Comparison of ENCODE assay signal across 8 mouse cellular contexts in the genomic region with DNA sequence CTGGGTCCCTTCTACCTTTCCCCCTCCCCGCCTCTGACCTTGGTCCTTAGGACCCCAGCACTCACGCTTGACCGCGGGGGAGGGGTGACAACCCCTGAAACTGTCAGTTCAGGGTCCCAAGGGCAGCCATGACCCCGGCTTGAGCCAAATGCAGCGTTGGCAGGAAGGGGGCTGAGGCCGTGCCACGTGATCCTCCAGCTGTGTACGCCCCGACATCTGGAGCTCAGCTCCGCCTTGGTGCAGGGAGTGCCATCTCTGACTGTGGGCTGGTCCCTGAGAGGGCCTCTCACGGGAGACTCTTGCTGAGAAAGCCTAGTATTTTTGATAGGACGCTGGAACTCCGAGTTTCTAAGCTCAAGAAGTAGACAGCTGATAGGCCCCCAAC. TPM values are rescaled to one million over a fixed set of nuclear protein-coding genes. Genes with fewer than 3 reads are reported as not detected.
DNase-seq lines count a peak whose midpoint lies in the region; ATAC-seq lines count a peak whose summit lies in the region.

A gene (minus strand): TSS at position 188 of the 385 bp plus-strand sequence.

- peak within 1 kb of the TSS; percentile 100 for H3K4me2 ChIP-seq in forebrain, embryonic 11.5 days (ENCODE audit: low read depth, low read length, severe bottlenecking)
- peak within 1 kb of the TSS; percentile 96 for H3K4me2 ChIP-seq in stomach, embryonic 15.5 days

- no peaks in the 10 kb centered on the region for H3K9me3 ChIP-seq in forebrain, embryonic 11.5 days (ENCODE audit: control insufficient read depth, low read length)
- no peaks in the 10 kb centered on the region for H3K9me3 ChIP-seq in stomach, embryonic 15.5 days

- H3K36me3 ChIP-seq in forebrain, embryonic 11.5 days (ENCODE audit: control insufficient read depth, insufficient read depth, low read length), result no peaks in the 10 kb centered on the region; the same call in 1 of the 2 replicates
- peaks cover 9% of the 10 kb centered on the region for H3K36me3 ChIP-seq in stomach, embryonic 15.5 days

- peak; percentile 51 for ATAC-seq in CD4-positive, CD25-positive, alpha-beta regulatory T cell, adult 4 months
- peak; percentile 24 for ATAC-seq in forebrain, embryonic 11.5 days (replicated peaks; ENCODE audit: low FRiP score)
- peak; percentile 51 for ATAC-seq in megakaryocyte progenitor cell, adult 5-6 weeks (replicated peaks; ENCODE audit: poor library complexity)
- peak; percentile 83 for ATAC-seq in stomach, embryonic 15.5 days (ENCODE audit: insufficient read depth, low FRiP score, low read depth)

- intact Hi-C loops in heart, postnatal 25 days (cut with DNase I), result loop anchor here (5.0 kb wide), 1 partner anchor 37 kb away; no protein-coding TSS in a partner anchor

- H3K4me3 ChIP-seq in forebrain, embryonic 11.5 days (ENCODE audit: low read depth, low read length), result peak within 1 kb of the TSS; percentile 51
- peak within 1 kb of the TSS; percentile 63 for H3K4me3 ChIP-seq in stomach, embryonic 15.5 days (replicated peaks)

- H3K27ac ChIP-seq in forebrain, embryonic 11.5 days (ENCODE audit: low read depth, low read length), result no peak within 1 kb of the TSS
- peak within 1 kb of the TSS; percentile 91 for H3K27ac ChIP-seq in stomach, embryonic 15.5 days

- H3K4me1 ChIP-seq in forebrain, embryonic 11.5 days (replicated peaks; ENCODE audit: control insufficient read depth, insufficient read depth, low read length), result peaks cover 13% of the 10 kb centered on the region
- H3K4me1 ChIP-seq in stomach, embryonic 15.5 days, result peaks cover 30% of the 10 kb centered on the region

- peak; percentile 68 for DNase-seq in ZHBTc4 (ENCODE audit: low read depth, low spot score)
- DNase-seq in forebrain, embryonic 11.5 days (ENCODE audit: low spot score), result peak; percentile 70
- DNase-seq in heart, postnatal 25 days (ENCODE audit: low spot score), result peak; percentile 81
- DNase-seq in kidney, postnatal 4 days, result peak; percentile 70 to 80
- DNase-seq in cerebellum, adult 8-10 months, result no peak

- peaks cover 36% of the 10 kb centered on the region for H3K27me3 ChIP-seq in forebrain, embryonic 11.5 days (ENCODE audit: control insufficient read depth, insufficient read depth, low read length)
- peaks cover 16% of the 10 kb centered on the region for H3K27me3 ChIP-seq in stomach, embryonic 15.5 days (replicated peaks)

- WGBS in forebrain, embryonic 11.5 days, result 1% methylated on average over 14 of the region's 14 CpGs
- 2% methylated on average over 14 of the region's 14 CpGs for WGBS in stomach, embryonic 15.5 days

- H3K9ac ChIP-seq in forebrain, embryonic 11.5 days (ENCODE audit: low read length), result peak within 1 kb of the TSS; percentile 71
- H3K9ac ChIP-seq in stomach, embryonic 15.5 days, result peak within 1 kb of the TSS; percentile 49

RNA-seq across cellular contexts. Expression of the gene that starts here (rescaled TPM):
- under 1 TPM; 0.33 to 0.47 TPM for polyA plus RNA-seq in CD4-positive, CD25-positive, alpha-beta regulatory T cell, adult 4 months (2017; shearing (Covaris generic))
- polyA plus RNA-seq in forebrain, embryonic 11.5 days (2014; fragmentation: Nextera tagmentation; extraction: Ambion mirVana), result 2.9 and 4.3 TPM in 2 replicates
- total RNA-seq in heart, postnatal 25 days (2021), result 1 to 10 TPM; 4.1 to 4.9 TPM
- total RNA-seq in megakaryocyte progenitor cell, adult 5-6 weeks (2015), result 0.22 and 0.27 TPM in 2 replicates
- 0.17 and 0.37 TPM in 2 replicates for total RNA-seq in megakaryocyte progenitor cell, adult 5-6 weeks (2017)
- polyA plus RNA-seq in stomach, embryonic 15.5 days (2015; fragmentation: Nextera tagmentation; extraction: Ambion mirVana), result 26.1 and 27.4 TPM in 2 replicates

Comparison
In these comparisons a context has a peak if more than half of its experiments do, and no peak if none do; other contexts are left out.
1. Peak in ATAC-seq in CD4-positive, CD25-positive, alpha-beta regulatory T cell, adult 4 months; RNA of the gene not detected or under 1 TPM.
2. Peak in ATAC-seq in megakaryocyte progenitor cell, adult 5-6 weeks; RNA of the gene not detected or under 1 TPM.
3. ATAC-seq: peak in every context shown above with its lines; median percentile 83 in stomach, embryonic 15.5 days; 51 in CD4-positive, CD25-positive, alpha-beta regulatory T cell, adult 4 months; 51 in megakaryocyte progenitor cell, adult 5-6 weeks; 24 in forebrain, embryonic 11.5 days.